Mouse (Mus musculus) megakaryocyte-erythroid progenitor cell, adult 5-6 weeks (primary cell): ENCODE results near the gene Myo15. TPM values are rescaled to one million over a fixed set of nuclear protein-coding genes. Genes with fewer than 3 reads are reported as not detected.
"Not testable (repeated sequence)": the region's sequence is repeated elsewhere in the genome, so short reads cannot be mapped to it uniquely, and the experiment has no call there.

Source experiments
- ATAC-seq: replicated peaks from 2 replicates; pipeline ENCODE4 v1.8.0; 2016; ENCODE audit warnings: mild to moderate bottlenecking, inconsistent platforms; ENCODE audit not compliant: severe bottlenecking, poor library complexity, low FRiP score, low TSS enrichment
- total RNA-seq, 2 experiments: library from RNA; stranded (forward) in 1 of 2; stranded (reverse) in 1 of 2; fragments of 200-1000, 215-1000 nt in 1 of 2; fragments of >200 nt in 1 of 2; fragmentation: Nextera tagmentation in 1 of 2; gene quantifications; 2 replicates each; pipeline ENCODE4 v1.2.3; 2014 to 2017

The Myo15 gene
- total RNA-seq (2014; fragmentation: Nextera tagmentation) (0.17 TPM in 1 of 2 replicates, not detected in the other), total RNA-seq (2017) (0.19 TPM in 1 of 2 replicates, not detected in the other)

DNA sequence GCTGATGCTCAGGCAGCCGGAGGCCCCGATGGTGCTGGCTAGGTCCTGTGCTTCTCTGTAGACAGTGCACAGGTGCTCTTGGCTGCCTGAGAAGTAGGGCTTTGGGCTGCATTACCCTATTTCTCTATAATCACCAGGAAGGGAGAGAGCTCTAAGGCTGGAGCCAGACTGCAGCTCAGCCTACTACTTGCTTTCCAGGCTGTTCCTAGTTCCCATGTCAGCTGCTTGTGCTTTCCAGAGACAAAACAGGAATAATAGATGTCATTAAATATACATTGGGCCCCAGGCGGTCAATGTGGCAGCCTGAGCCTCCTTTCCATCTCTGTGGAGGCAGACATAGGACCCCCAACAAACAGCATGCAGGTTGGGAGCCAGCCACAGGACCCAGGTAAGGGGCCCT, at the start of gene Myo15:
TSS of gene Myo15 (plus strand) at position 301 of the 400 bp plus-strand sequence.
- no peak for ATAC-seq

DNA sequence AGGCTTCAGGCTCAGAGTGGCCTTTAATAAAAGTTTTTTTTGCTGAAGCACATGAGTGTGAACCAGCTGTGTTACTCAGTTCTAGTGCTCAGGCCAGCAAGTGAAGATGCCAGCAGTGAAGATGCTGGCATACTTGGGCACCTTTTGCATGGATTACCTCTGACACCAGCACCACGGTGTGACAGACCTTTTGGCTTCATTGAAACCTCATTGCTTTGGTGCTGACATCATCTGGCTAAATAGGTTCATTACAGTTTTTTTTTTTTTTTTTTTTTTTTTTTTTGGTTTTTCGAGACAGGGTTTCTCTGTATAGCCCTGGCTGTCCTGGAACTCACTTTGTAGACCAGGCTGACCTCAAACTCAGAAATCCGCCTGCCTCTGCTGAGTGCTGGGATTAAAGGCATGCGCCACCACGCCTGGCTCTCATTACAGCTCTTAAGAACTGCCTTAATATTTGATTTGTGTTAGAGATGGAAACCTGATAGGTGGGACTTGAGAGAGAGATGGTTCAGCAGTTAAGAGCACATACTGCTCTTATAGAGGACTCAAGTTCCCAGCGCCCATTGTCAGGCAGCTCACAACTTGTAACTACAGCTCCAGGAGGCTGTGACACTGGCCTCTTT, 47.0 kb upstream of the Myo15 start:
- no peak for ATAC-seq

DNA sequence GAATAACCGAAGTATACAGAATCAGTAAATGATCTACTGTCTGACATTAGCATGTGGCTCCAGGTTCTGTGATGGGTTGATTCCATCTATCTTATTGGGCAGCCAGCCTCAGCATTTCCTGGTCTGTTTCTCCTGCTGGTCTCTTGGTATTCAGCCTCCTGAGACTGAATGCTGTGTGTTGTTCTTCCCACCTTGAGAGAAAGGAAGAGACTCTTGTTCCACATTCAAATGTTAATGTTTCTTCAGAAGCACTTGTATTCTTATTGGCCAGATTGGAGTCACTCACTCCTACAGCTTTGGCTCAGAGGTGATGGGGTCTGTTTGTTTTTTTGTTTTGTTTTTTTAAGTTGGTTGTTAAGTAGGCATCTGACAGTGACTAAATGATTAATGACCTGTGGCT, 46.1 kb upstream of the Myo15 start:
- ATAC-seq, result no peak

DNA sequence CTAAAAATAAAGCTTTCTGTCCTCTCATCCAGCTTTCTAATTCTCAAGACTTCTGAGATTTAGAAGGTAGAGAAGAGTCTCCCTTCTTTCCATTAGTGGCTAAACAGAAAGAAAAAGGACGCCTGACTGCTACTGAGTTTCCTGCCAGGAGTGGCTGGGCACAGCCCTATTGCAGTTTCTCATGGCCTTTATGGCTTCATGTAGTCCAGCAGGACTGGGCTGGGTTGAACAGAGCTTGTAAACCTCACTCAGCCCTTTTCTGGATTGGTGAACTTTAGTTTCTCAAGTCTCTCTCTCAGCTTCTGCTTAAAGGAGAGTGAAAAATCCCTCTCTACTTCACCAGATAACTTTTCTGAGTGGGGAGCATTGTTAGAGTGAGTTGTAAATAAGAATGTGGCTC, 42.7 kb upstream of the Myo15 start:
- ATAC-seq, result no peak

DNA sequence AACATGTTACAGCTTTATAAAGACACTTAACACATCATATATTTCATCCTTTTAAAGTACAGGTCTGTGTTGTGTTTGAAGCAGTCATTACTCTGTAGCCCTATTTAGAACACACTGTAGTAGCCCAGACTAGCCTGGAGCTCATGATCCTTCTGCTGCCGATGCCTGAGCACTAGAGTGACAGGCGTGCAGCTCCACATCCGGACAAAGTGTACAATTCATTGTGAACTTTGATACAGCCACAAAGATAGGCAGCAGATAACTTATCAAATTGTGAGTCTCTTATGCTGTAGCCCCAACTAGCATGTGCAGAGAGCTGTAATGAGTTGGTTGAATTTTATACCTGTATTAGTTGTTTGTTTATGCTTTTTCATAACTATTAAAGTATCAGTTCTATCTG, 41.5 kb upstream of the Myo15 start:
- no peak for ATAC-seq

DNA sequence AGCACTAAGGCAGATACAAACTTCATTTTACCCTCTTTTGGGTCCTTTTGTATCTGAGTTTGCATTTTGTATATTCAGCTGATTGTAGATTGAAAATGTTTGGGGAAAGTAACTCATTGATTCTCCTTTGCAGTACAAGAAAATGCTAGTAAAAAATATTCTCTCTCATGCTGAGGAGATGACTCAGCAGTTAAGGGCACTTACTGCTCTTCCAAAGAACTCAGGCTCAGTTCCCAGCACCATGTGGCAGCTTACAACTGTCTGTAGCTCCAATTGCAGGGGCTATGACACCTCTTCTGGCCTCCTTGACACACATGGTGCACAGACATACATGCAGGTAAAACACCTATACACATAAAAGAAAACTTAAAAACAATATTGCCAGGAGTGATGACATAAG, 35.6 kb upstream of the Myo15 start:
- ATAC-seq, result no peak

DNA sequence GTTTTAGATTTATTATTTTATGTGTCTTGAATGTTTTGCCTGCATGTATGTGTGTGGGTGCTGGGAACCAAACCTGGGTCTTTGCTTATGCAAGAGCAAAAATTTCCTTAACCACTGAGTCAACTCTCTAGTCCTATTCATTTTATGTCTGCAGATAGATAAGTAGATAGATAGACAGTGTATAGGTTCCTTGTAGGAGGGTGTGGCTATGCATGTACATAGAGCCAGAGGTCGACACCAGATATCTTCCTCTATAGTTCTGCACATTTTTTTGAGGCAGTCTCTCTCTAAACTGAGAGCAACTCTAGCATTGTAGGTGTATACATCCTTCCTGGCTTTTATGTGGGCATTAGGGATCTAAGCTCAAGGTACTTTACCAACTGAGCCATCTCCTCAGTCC, 34.0 kb upstream of the Myo15 start:
- no peak for ATAC-seq

DNA sequence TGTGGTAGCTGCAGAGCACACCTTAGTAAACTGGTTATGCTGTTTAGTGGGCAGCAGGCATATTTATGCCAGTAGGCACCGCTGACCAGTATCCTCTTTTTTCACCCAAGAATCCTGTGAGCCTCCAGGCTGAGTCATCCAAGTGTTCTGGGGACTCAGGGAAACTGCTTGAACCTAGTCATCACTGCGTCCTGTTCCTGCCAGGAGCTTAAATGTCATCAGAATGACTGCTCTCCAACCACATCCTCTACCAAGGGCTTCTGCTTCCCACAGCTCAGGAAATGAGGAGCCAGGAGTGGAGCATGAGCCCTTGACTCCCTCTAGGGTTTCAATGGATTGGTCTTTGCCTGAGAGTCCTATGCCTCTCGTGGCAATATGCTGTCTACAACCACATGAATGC, 32.5 kb upstream of the Myo15 start:
- no peak for ATAC-seq

DNA sequence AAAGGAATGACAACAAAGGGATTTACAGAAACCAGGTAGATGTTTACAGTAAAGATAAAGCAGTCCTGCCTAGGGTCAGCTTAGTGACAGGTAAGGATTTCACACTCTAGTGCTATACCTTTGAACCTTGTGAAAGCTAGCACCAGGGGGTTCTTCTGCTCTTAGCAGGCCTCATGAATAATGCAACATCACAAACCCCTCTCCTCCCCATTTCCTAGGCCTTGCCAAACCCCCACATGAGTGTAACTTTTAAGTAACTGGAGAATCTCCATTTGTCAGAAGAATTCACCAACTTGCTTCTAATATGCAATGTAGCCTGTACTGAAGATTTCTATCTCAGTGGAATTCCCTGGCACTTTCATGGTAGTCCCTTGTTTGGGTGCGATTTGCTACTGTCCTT, 29.5 kb upstream of the Myo15 start:
- ATAC-seq, result not testable (repeated sequence)

DNA sequence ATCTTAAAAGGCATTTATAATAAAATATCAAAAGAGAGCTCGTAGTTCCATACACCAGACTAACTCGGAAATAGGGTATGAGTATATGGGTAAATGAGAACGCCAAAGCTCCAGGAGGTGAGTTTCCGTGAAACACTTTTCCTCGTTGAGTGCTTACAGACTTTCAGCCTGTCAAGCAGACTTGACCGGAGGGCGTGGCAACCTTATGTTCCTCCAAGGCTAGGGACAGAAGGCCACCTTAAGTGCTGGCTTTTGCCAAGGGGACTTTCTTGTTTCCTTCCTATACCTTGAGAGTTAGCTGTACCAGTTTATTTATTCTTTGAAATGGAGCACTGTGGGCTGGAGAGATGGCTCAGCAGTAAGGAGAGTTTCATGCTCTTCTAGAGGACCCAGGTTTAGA, 29.0 kb upstream of the Myo15 start:
- ATAC-seq, result no peak

DNA sequence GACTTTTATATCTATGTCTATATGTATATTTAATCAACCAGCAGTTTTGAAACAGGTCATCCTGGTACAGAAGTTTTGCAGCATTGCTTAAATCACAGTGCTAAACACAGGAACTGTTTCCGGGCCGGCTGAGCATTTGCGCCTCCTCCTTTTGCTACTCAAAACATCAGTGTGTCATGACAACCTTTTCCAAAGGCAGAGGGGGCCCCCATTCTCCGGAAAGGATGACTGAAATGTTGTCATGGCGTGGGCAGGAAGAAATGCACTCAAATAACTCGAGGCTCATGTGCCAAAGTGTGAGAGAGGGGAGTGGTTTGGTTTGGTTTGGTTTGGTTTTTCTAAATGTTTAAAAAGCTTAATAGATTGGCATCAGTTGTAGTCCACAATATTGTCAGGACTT, 26.2 kb upstream of the Myo15 start:
- no peak for ATAC-seq

DNA sequence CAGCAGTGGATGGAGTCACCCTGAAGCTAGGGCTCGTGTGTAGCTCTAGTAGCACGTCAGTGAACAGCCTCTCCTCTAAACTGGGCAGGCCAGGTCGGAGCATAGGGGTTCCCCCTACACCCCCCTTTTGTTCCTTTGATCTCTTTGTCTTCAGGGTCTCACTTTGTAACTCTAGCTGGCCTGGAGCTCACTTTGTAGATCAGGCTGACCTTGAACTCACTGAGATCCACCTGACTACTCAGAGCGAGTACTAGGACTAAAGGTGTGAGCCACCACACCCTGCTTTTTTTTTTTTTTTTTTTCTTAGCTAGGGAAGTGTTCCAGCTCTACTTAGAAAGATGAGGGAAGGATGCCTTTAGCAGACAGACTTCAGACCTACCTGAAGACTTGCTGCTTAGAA, 25.1 kb upstream of the Myo15 start:
- no peak for ATAC-seq

DNA sequence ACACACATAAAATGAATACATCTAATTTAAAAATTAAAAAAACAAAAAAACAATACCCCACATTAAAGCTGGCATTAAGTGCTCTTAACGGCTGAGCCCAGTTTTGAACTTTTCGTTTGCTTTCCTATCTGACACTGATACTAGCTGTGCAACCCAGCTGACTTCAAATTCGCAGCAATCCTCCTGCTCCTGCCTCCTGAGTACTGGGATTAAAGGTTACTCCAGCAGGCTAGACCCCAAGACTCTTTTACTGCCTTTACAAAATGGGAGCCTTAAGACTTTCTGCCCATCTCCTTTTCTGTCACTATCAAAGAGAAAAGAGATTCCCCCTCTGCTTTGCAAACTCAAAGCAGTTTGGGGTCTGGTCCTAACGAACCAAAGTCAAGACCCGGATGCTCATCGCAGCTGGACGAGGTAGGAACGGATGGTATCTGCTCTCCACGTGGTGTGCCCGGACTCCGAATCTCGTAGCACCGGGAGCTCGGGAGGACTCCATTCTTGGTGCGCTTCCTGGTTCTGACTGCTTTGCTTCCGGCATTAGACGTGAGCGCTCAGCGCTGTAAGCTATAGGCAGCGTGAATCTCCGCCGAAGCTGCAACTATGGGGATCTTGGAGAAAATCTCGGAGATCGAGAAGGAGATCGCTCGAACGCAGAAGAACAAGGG, 14.9 kb upstream of the Myo15 start, which contains the start of gene Drg2:
TSS of gene Drg2 (plus strand) at position 512 of the 665 bp plus-strand sequence.
- ATAC-seq, result peak; percentile 91

DNA sequence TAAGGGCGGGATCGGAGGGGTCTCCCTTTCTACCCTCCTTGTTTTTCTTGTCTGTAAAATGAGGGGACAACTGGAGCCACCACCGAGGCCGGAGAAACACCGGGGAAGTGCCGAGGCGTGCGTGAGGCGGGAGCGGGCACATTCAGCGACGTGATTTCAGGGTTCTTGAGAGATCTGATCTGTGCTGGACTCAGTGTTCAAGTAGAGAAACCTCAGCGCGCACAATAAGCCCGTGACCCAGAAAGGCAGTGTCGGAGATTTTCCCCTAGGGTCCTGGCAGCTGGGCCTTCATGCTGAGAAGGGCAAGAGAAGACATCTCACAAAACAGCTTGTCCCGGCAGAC, 14.4 kb upstream of the Myo15 start:
- peak; percentile 14; the same call in 1 of the 2 replicates for ATAC-seq

DNA sequence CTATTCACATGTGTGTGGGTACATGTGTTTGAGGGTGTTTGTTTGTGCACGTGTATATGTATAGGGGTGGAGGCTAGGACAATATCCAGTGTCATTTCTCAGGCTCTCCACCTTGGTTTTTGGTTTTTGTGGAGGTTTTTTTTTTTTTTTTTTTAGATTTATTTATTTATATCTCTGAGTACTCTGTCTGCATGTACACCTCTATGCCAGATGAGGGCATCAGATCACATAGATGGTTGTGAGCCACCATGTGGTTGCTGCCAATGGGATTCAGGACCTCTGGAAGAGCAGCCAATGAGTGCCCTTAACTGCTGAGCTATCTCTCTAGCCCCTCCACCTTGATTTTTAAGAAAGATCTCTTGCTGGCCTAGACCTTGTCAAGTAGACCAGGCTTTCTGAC, 11.2 kb upstream of the Myo15 start:
- ATAC-seq, result no peak

DNA sequence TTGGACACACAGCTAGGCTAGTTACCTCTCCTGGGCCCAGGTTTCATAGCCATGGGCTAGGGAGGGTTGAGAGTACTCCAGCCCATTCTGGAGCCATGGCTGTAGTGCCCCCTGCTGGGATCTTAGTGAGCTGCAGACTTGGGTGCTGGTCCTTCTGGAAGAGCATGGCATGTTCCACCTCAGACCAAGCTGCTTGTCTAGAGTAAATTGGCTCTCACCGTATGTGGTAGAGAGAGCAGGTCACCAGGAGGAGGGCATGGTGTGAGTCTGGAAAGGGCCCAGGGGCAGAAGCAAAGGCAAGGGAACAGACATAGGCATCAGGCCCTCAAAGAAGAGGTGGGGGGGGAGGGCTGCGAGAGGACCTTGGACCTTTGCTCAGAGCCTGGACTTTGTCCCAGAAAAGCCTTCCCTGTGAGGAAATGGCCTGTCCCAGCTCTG, 3.2 kb upstream of the Myo15 start:
- peak; percentile 46 for ATAC-seq

DNA sequence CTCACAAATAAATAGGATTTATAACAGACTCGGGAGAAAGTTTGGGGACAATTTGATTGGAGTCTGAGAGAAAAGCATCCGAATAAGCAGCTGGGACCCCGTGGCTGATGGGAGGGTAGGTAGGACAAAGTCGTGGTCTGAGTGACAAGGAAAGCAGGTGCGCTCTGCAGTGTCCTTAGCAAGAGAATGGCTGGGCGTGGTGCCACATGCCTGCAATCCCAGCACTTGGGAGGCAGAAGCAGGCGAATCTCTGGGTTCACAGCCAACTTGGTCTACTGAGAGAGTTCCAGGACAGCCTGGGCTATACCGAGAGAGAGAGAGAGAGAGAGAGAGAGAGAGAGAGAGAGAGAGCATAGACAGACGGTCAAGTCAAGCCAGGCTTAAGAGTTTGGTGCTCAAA, 1.6 kb downstream of the Myo15 start:
- no peak for ATAC-seq

DNA sequence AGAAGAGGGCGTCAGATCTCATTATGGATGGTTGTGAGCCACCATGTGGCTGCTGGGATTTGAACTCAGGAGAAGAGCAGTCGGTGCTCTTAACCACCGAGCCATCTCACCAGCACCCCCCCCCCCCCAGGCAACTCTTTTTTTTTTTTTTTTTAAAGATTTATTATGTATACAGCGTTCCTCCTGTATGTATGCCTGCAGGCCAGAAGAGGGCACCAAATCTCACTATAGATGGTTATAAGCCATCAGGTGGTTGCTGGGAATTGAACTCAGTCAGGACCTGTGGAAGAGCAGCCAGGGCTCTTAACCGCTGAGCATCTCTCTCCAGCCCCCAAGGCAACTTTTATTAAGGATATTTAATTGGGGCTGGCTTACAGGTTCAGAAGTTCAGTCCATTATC, 5.4 kb downstream of the Myo15 start:
- no peak for ATAC-seq

DNA sequence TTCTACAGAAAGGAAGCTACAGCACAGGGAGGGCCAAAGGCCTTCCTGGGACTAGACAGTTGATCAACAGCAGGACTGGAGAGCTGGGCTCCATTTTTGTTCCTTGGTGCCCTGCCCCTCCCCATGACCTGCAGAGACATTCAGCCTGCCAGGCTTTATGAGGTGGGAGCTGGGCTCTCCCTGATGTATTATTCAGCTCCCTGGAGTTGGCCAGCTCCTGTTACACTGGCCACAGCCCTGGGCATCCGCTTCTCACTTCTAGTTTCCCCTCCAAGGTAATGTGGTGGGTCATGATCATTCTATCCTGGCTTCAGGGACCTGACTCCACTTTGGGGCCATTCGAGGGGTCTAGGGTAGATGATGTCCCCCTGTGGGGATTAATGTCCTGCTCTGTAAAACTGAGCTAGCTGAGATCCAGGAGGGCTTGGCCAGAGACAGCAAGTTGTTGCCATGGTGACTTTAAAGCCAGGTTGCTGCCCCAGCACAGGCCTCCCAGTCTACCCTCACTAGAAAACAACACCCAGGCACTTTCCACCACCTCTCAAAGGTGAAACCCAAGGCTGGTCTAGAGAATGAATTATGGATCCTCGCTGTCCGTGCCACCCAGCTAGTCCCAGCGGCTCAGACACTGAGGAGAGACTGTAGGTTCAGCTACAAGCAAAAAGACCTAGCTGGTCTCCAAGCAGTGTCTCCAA, 6.7 kb downstream of the Myo15 start:
- ATAC-seq, result no peak

DNA sequence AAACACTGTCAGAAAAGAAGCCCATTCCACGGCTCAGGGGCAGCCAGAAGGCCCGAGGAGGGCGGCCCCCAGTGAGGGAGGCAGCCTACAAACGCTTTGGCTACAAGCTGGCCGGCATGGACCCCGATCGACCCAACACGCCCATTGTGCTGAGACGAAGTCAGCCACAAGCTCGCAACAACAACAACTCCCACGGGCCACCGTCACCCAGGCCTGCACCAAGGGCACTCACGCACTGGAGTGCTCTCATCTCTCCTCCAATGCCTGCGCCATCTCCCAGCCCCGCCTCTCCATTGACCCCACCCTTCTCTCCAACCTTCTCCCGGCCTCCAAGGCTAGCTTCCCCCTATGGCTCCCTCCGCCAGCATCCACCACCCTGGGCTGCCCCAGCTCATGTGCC, 9.0 kb downstream of the Myo15 start:
- no peak for ATAC-seq

DNA sequence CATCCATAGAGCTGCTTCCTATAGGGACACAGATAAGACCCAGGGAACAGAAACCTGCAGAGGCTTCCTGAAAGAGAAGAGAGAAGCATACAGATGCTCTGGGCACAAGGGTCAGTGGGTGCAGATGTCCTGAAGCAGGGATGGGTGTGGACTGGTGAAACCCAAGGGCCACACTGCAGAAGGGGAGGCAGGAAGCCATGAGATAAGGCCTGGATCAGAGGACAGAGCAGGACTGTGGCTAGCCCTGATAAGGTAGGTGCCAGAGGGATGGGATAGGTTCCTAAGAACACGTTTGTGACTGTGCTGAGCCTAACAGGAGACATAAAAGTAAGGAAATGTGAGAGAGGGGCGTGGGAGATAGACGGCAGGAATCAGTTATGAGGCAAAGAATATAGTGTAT, 17.1 kb downstream of the Myo15 start:
- peak; percentile 75 for ATAC-seq
